Mouse (Mus musculus) granulocyte monocyte progenitor cell, adult 5-6 weeks (primary cell): ENCODE results near the gene Ppp1r3a. TPM values are rescaled to one million over a fixed set of nuclear protein-coding genes. Genes with fewer than 3 reads are reported as not detected.

Experiments used
- total RNA-seq, 2 experiments: library from RNA; stranded (forward) in 1 of 2; stranded (reverse) in 1 of 2; fragments of 200-712, 200-1000 nt in 1 of 2; fragments of >200 nt in 1 of 2; fragmentation: Nextera tagmentation in 1 of 2; gene quantifications; 2 replicates each; pipeline ENCODE4 v1.2.3; 2014 to 2017

Ppp1r3a gene
- total RNA-seq, 2 experiments from 2014 or later: not detected

Other genes with a start within 250 kb of the Ppp1r3a start
- gene Foxp2, start 146.1 kb upstream of the Ppp1r3a start, total RNA-seq (2014; fragmentation: Nextera tagmentation): not detected in 2 replicates
- gene Foxp2, start 146.1 kb upstream of the Ppp1r3a start, total RNA-seq (2017): not detected in 2 replicates